Mouse (Mus musculus) splenic B cell, adult 2 months (primary cell): ENCODE measurements around the gene Snapc5.
"Not testable (repeated sequence)": the region's sequence is repeated elsewhere in the genome, so short reads cannot be mapped to it uniquely, and the experiment has no call there.

Experiments used
- DNase-seq: peaks from one replicate; pipeline ENCODE4 v3.0.0-alpha.2; 2011; ENCODE audit warnings: low read depth, low spot score
- H3K27me3 ChIP-seq: 2 replicates; pipeline ENCODE4 v1.6.1; 2012; ENCODE audit warnings: mild to moderate bottlenecking, low read length, moderate library complexity, mixed read lengths; ENCODE audit not compliant: control insufficient read depth, poor library complexity, insufficient read depth, severe bottlenecking
- H3K36me3 ChIP-seq: 2 replicates; pipeline ENCODE4 v1.6.1; 2012; ENCODE audit warnings: mild to moderate bottlenecking, low read length, moderate library complexity, mixed read lengths; ENCODE audit not compliant: control insufficient read depth, poor library complexity, insufficient read depth, severe bottlenecking

Snapc5 gene

DNA sequence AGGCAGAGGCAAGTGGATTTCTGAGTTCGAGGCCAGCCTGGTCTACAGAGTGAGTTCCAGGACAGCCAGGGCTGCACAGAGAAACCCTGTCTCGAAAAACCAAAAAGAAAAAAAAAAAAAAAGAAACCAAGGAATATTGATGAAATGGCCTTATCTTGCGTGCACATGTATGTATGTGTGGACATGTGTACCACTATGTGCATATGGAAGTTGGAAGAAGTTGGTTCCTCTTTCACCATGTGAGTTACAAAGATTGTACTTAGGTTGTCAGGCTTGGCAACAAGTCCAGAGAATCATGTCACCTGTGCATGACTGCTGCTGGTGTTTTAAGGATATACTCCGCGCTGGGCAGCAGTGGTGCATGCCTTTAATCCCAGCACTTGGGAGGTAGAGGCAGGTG lies 4.2 kb downstream of the Snapc5 start:
- not testable (repeated sequence) for H3K27me3 ChIP-seq, DNase-seq
- H3K36me3 ChIP-seq, result peaks cover 12% of the 10 kb centered on the region

GRCm38 (mm10) chr9:64184166-64184840 lies 5.2 kb downstream of the Snapc5 start:
- no peak for DNase-seq
- H3K36me3 ChIP-seq, result peaks cover 9% of the 10 kb centered on the region
- peaks cover 2% of the 10 kb centered on the region; the same call in 1 of the 2 replicates for H3K27me3 ChIP-seq

DNA sequence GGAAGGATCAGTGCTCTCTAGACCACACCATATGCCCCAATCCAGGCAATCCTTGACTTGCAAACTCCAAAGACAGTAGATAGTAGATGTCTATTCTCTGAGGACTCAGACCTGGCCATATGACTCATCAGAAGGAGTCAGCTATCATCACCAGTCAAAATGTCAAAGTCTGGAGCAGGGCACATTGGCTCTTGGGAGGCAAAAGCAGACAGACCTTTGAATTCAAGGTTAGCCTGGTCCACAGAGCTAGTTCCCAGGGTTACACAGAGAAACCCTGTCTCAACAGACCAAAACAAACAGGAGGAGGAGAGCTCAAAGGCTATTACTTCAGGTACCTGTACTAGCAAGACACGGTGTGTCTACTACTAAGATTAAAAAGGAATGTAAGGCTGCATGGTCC lies 14.8 kb downstream of the Snapc5 start:
- Histone ChIP-seq H3K27me3 (no peaks in the 10 kb centered on the region), H3K36me3 (peaks cover 16% of the 10 kb centered on the region)

DNA sequence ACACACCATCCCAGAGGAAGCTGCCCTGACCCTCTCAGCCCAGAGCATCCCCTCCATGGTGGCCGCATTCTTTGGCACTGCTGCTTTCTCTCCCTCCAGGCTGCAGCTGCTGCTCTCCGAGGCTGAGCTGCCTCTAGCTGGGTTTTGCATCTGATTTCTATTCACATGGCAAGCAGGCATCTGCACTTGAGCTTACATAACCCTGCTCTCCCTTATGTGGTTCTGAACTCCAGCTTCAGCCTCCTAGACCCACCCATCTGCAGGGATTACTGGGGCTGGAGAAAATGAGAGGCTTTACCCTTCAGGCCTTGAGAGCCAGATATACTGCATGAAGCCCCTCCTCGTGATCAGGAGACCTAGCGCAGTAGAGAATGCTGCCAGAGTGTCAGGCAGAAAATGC lies 16.5 kb downstream of the Snapc5 start:
- Histone ChIP-seq H3K36me3 (peaks cover 18% of the 10 kb centered on the region), H3K27me3 (no peaks in the 10 kb centered on the region)
- DNase-seq, result no peak

More for the DNA sequence above, 14.8 kb downstream of the Snapc5 start:
- DNase-seq, result no peak

DNA sequence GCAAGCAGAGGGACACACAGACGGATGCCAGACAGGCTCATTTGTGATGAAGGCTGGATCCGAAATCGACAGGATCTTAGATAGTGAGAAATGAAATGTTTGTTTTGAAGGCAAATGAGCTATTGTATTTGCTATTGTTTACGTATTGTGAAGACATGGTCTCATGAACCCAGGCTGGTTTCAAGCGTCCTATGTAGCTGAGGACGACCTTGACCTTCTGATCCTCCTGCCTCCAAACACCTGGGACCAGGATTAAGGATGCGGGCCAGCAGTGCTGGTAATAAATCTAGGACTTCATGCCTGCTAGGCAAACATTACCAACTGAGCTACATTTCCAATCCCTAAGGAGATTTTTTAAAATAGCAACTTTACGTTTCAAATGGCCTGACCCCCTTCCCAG lies 18.4 kb downstream of the Snapc5 start:
- no peak for DNase-seq
- no peaks in the 10 kb centered on the region for H3K27me3 ChIP-seq
- peaks cover 15% of the 10 kb centered on the region for H3K36me3 ChIP-seq

DNA sequence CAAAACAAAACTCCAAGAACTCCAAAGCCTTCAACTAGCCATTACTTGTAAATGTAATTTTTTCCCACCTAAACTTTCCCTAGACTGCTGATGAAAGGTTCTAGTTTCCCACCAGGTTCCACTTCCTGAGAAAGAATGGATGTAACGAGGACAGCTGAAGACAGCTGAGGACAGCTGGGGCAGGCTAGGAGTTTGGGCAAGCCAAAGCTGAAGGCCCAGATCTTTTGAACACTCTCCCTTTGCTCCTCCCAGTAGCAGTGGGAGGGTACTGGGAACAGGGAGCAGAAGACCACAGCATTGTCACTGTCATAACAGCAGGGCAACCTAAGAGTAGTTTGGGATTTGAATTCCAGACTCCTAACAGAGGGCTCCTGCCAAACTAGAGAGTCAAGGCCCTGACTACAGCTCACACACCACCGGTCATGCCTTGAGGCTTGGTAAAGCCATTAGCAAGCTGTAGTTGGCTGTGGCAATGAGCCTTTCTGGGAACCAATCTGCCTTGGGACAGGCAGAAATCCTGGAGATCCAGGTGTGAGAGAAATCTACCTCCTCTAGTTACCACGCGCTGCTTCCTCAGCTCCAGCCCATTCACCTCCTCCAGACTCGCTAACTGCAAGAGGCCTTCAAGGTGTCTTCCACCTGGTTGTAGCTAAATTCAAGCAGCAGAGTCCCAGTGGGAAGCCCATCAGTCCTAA lies 19.1 kb downstream of the Snapc5 start:
- H3K27me3 ChIP-seq, result no peaks in the 10 kb centered on the region
- H3K36me3 ChIP-seq, result peaks cover 13% of the 10 kb centered on the region
- no peak for DNase-seq

GRCm38 (mm10) chr9:64198763-64199418 lies 19.8 kb downstream of the Snapc5 start:
- DNase-seq, H3K36me3 ChIP-seq, H3K27me3 ChIP-seq: not testable (repeated sequence)

GRCm38 (mm10) chr9:64199897-64200296 lies 20.8 kb downstream of the Snapc5 start:
- H3K27me3 ChIP-seq, result no peaks in the 10 kb centered on the region
- H3K36me3 ChIP-seq, result peaks cover 12% of the 10 kb centered on the region
- DNase-seq, result no peak

DNA sequence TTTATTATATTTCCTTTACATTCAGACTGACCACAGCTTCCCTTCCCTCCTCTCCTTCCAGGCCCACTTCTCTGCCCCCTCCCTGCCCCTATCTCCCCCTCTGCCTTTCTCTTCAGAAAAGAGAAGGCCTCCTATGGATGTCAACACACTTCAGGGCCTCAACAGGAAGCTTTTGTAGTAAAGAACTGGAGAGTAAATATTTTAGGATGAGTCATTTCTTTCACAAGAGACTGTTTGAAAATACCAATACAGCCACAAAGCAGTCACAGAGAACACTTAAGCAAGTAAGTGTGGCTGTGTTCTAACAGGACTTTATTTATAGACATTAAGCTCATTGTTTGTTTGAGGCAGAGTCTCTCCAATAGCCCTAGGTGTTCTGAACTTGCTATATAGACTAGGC lies 23.3 kb downstream of the Snapc5 start:
- Histone ChIP-seq H3K36me3 (peaks cover 16% of the 10 kb centered on the region), H3K27me3 (no peaks in the 10 kb centered on the region)
- DNase-seq, result no peak

- Histone ChIP-seq H3K27me3 (no peaks in the 10 kb centered on the region), H3K36me3 (peaks cover 16% of the 10 kb centered on the region)
- no peak for DNase-seq
Measured at GRCm38 (mm10) chr9:64202866-64203265, 23.8 kb downstream of the Snapc5 start.

DNA sequence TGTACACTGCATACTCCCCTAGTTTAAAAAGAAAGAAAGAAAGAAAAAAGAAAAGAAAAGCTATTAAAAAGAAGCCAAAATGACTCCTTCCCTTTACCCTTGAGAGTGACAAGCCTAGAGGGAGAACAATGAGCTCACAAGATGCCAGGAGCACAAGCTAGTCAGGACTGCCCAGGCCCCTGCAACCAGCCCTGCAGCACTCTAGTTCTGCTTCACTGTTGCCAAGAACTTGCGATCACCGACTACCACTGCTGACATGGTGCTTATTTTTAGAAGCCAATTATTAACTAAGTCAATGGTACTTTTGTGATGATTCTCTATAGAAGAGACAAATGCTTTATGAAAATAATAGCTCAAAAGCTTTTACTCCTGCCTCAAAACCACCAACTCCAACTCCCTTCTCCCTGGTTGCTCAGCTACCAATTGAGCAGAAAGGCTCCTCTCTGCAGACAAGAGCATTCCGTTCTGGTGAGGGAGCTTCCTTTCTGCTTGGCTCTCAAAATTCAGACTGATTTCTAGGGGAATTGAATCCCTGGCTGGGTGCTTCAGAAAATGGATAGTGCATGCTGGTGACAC lies 28.5 kb downstream of the Snapc5 start:
- Histone ChIP-seq H3K36me3 (peaks cover 25% of the 10 kb centered on the region), H3K27me3 (no peaks in the 10 kb centered on the region)
- DNase-seq, result no peak

DNA sequence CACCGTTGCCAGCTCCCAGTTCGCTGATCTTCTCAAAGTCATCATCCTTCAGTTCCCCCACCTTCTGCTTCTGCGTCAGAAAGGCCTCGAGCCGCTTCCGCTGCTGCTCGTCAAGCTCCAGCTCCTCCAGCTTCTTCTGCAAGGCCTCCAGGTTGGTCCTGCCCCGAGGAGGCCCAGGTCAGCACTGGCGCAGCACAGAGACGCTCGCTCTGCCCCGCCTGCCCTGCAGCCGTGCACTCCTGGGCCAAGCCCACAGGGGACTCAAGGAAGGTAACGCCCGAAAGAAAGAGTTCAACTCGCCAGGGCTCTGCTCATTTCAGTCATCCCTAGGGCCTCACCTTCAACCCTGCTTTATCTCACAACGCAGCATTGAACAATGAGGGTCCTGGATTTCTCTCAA lies 35.4 kb downstream of the Snapc5 start:
- no peak for DNase-seq
- Histone ChIP-seq H3K36me3 (peaks cover 7% of the 10 kb centered on the region), H3K27me3 (no peaks in the 10 kb centered on the region)

DNA sequence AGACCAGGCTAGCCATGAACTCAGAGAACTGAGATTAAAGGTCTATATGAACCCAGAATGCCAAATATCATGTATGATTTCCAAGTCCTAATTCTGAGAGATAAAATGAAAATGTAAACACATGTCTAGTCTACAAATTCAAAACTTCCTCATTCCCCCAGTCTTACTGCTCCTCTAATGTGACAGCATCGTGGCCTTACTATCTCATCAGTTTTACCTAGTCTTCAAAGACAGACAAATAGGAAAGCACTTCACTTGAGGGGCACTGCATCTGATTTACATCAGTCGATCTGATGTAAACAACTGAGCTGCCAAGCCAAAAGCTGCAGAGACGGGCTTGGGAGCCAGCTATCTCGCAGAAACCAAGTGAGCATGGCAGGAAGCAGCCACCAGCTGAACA lies 37.0 kb downstream of the Snapc5 start:
- no peaks in the 10 kb centered on the region; the same call in 1 of the 2 replicates for H3K27me3 ChIP-seq
- DNase-seq, result no peak
- H3K36me3 ChIP-seq, result peaks cover 4% of the 10 kb centered on the region

DNA sequence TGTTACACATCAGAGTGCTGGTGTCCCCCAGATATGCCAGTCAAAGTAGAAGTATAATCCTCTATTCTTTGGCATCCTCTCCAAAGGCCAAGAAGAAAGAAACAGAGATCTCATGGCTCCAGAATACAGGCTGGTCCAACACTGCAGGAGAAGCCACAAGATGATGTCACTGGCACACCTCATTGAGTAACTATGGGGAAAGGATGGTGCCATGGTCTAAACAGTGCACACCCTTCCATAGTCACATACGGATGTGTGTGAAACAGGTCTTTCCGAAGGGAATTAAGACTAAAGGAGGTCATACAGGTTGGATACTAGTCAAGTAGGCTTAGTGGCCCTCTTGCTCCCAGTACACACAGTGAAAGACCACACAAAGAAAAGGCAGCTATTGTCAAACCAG lies 37.6 kb downstream of the Snapc5 start:
- H3K27me3 ChIP-seq, result no peaks in the 10 kb centered on the region; the same call in 1 of the 2 replicates
- no peak for DNase-seq
- H3K36me3 ChIP-seq, result peaks cover 4% of the 10 kb centered on the region

GRCm38 (mm10) chr9:64217887-64218286 lies 38.8 kb downstream of the Snapc5 start:
- H3K27me3 ChIP-seq, result no peaks in the 10 kb centered on the region; the same call in 1 of the 2 replicates
- no peaks in the 10 kb centered on the region for H3K36me3 ChIP-seq
- DNase-seq, result no peak
